ENCODE assay signal across 9 mouse cellular contexts in the genomic region with DNA sequence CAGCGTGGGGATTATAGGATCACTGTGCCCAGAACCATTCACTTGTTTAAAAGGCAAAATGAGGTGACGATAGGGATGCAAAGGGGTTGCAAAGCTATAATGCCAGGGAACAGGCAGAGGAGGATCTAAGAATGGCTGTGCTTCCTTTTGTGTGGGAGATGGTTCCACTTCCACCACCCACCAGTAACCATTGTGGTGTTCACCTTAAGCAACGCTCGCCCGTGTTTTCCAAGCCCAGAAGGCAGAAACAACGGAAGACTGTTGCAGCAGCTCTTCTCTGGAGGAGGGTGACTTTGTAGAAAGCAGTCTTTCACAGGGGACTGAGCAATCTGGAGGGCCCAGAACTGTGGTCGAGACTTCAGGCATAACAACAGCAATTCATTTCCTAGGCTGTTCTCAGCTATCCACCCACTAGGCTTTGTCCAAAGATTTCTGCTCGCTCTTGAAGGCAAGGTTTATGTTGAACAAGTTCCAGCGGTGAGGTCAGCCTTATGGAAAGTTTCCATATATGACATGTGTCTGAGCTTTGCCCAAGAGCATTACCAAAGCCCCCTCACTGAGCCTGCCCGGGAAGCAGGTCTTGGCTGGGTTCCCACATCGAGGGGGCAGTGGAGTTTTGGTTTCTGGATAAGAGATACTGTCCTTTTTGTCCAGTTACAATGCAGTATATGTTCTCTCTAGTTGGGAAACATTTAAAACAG. TPM values are rescaled to one million over a fixed set of nuclear protein-coding genes. Genes with fewer than 3 reads are reported as not detected.
DNase-seq lines count a peak whose midpoint lies in the region; ATAC-seq lines count a peak whose summit lies in the region.
"Had no signal": no experiment of that assay in that cellular context is flagged by ENCODE, and none has a peak within 500 bp of the region (broad histone marks: within the 10 kb centered on the region; RNA-seq: fewer than 3 reads in every experiment).

No protein-coding gene starts in this region.

- no peak overlapping the region for H3K4me3 ChIP-seq in limb, embryonic 12.5 days (replicated peaks)
- H3K4me3 ChIP-seq in limb, embryonic 10.5 days, result no peak overlapping the region

- no peaks in the 10 kb centered on the region; the same call in 1 of the 2 replicates for H3K4me1 ChIP-seq in limb, embryonic 12.5 days (replicated peaks)
- H3K4me1 ChIP-seq in limb, embryonic 10.5 days, result 0 out of 2 replicates have a peak, but pooled peaks cover 3% of the 10 kb centered on the region

- ATAC-seq in limb, embryonic 12.5 days (ENCODE audit: insufficient number of reproducible peaks, insufficient read depth, low FRiP score, low TSS enrichment, low read depth), result no peak
- ATAC-seq in activated CD4-positive, CD25-positive, alpha-beta regulatory T cell, adult 4 months, result no peak

- no peak for DNase-seq in limb, embryonic 10.5 days (ENCODE audit: low spot score)
- DNase-seq in cerebellum, adult 8-10 months, result peak; percentile 42
- peak; percentile 54 for DNase-seq in gonadal fat pad, adult 2 months (ENCODE audit: low read depth)
- DNase-seq in left cerebral cortex, postnatal 4 days, result peak; percentile 21
- no peak for DNase-seq in adrenal gland, adult (ENCODE audit: inconsistent age in 2 of 2, low spot score in 1 of 2)
- DNase-seq in spleen, postnatal 14 days (ENCODE audit: low spot score in 2 of 2), result no peak

- intact Hi-C loops in left cerebral cortex, postnatal 4 days (cut with DNase I), result no loop called here

- H3K9me3 ChIP-seq in limb, embryonic 12.5 days, result no peaks in the 10 kb centered on the region
- no peaks in the 10 kb centered on the region for H3K9me3 ChIP-seq in limb, embryonic 10.5 days (replicated peaks)

- H3K36me3 ChIP-seq in limb, embryonic 12.5 days, result peaks cover 30% of the 10 kb centered on the region
- H3K36me3 ChIP-seq in limb, embryonic 10.5 days, result peaks cover 7% of the 10 kb centered on the region

- no peak overlapping the region for H3K9ac ChIP-seq in limb, embryonic 12.5 days (replicated peaks)

- H3K27me3 ChIP-seq in limb, embryonic 12.5 days, result no peaks in the 10 kb centered on the region
- H3K27me3 ChIP-seq in limb, embryonic 10.5 days (ENCODE audit: low read depth, poor library complexity, severe bottlenecking), result no peaks in the 10 kb centered on the region

- WGBS in limb, embryonic 12.5 days, result 79% methylated on average over 11 of the region's 11 CpGs
- WGBS in limb, embryonic 10.5 days, result 87% methylated on average over 11 of the region's 11 CpGs

- 0 out of 2 replicates have a peak overlapping the region, but pooled peaks have one; percentile 46 for H3K27ac ChIP-seq in limb, embryonic 12.5 days
- H3K27ac ChIP-seq in limb, embryonic 10.5 days, result no peak overlapping the region

- H3K4me2 ChIP-seq in limb, embryonic 12.5 days, result no peak overlapping the region

RNA-seq across cellular contexts. Expression of a gene that starts 5.8 kb away (rescaled TPM):
- polyA plus RNA-seq in limb, embryonic 12.5 days (2016; fragmentation: Nextera tagmentation; extraction: Ambion mirVana), result 1.2 and 1.4 TPM in 2 replicates
- 0.43 and 1.3 TPM in 2 replicates for polyA plus RNA-seq in limb, embryonic 10.5 days (2016; fragmentation: Nextera tagmentation; extraction: Ambion mirVana)
- 1,397 and 1,448 TPM in 2 replicates for polyA plus RNA-seq in gonadal fat pad, adult 2 months (2012; rRNA removed)
- total RNA-seq in left cerebral cortex, postnatal 4 days (2021), result under 1 TPM in 1 of 2 experiments, not detected in 1; 0.56 TPM
- 10 to 100 TPM; 36.5 to 47.4 TPM for polyA plus RNA-seq in activated CD4-positive, CD25-positive, alpha-beta regulatory T cell, adult 4 months (2017; shearing (Covaris generic))
- total RNA-seq: left cerebral cortex, adult 8-10 months had no signal

RNA-seq across cellular contexts. Expression of a gene that starts 30.6 kb away (rescaled TPM):
- 19.2 and 19.4 TPM in 2 replicates for polyA plus RNA-seq in limb, embryonic 12.5 days (2016; fragmentation: Nextera tagmentation; extraction: Ambion mirVana)
- 13.0 and 16.5 TPM in 2 replicates for polyA plus RNA-seq in limb, embryonic 10.5 days (2016; fragmentation: Nextera tagmentation; extraction: Ambion mirVana)
- 22.6 and 22.9 TPM in 2 replicates for polyA plus RNA-seq in gonadal fat pad, adult 2 months (2012; rRNA removed)
- total RNA-seq in left cerebral cortex, postnatal 4 days (2021), result 10 to 100 TPM; 48.5 to 51.1 TPM
- polyA plus RNA-seq in activated CD4-positive, CD25-positive, alpha-beta regulatory T cell, adult 4 months (2017; shearing (Covaris generic)), result 10 to 100 TPM; 30.5 to 38.9 TPM

RNA-seq across cellular contexts. Expression of a gene that starts 35.1 kb away (rescaled TPM):
- 77.8 and 82.5 TPM in 2 replicates for polyA plus RNA-seq in limb, embryonic 12.5 days (2016; fragmentation: Nextera tagmentation; extraction: Ambion mirVana)
- polyA plus RNA-seq in limb, embryonic 10.5 days (2016; fragmentation: Nextera tagmentation; extraction: Ambion mirVana), result 58.0 and 69.5 TPM in 2 replicates
- polyA plus RNA-seq in gonadal fat pad, adult 2 months (2012; rRNA removed), result 80.1 and 80.7 TPM in 2 replicates
- 10 to 100 TPM; 31.3 to 34.8 TPM for total RNA-seq in left cerebral cortex, postnatal 4 days (2021)
- polyA plus RNA-seq in activated CD4-positive, CD25-positive, alpha-beta regulatory T cell, adult 4 months (2017; shearing (Covaris generic)), result 10 to 100 TPM; 65.1 to 79.0 TPM

Comparison
In these comparisons a context has a peak if more than half of its experiments do, and no peak if none do; other contexts are left out.
1. DNase-seq: peak in cerebellum, adult 8-10 months (single experiment), gonadal fat pad, adult 2 months (single experiment) and left cerebral cortex, postnatal 4 days (single experiment); none in limb, embryonic 10.5 days (single experiment), adrenal gland, adult (0 of 2) and spleen, postnatal 14 days (0 of 2).
2. RNA of a gene that starts 5.8 kb away (polyA plus RNA-seq): 1,397 to 1,448 TPM in gonadal fat pad, adult 2 months; 36.5 to 47.4 TPM in activated CD4-positive, CD25-positive, alpha-beta regulatory T cell, adult 4 months, 0.43 to 1.3 TPM in limb, embryonic 10.5 days and 1.2 to 1.4 TPM in limb, embryonic 12.5 days; every median in the first group is over 10 times any median in the second.